Mouse (Mus musculus) stomach, embryonic 14.5 days (tissue): Measurements from ENCODE around the gene Dnajc7. TPM values are rescaled to one million over a fixed set of nuclear protein-coding genes. Genes with fewer than 3 reads are reported as not detected.

Source experiments
- ATAC-seq: fragments of 200-750 bp; cut with Nextera tagmentation; 2 replicates; pipeline ENCODE4 v1.8.0; 2017; ENCODE audit warnings: low read depth, moderate TSS enrichment; ENCODE audit not compliant: insufficient number of reproducible peaks, insufficient read depth, low FRiP score
- H3K27ac ChIP-seq: fragments of 300-500 bp; sonication (generic); 2 replicates; pipeline ENCODE4 v1.5.1; 2014; ENCODE audit warnings: mild to moderate bottlenecking, low read length, moderate library complexity, mixed read lengths
- H3K27me3 ChIP-seq: fragments of 300-500 bp; sonication (generic); 2 replicates; pipeline ENCODE4 v1.6.1; 2014; ENCODE audit warnings: low read length, control low read depth, mixed read lengths; ENCODE audit not compliant: control insufficient read depth, insufficient read depth
- H3K36me3 ChIP-seq: fragments of 300-500 bp; sonication (generic); 2 replicates; pipeline ENCODE4 v1.6.1; 2014; ENCODE audit warnings: mild to moderate bottlenecking, control low read depth, low read length, moderate library complexity, mixed read lengths; ENCODE audit not compliant: control insufficient read depth, insufficient read depth
- H3K4me1 ChIP-seq: fragments of 300-500 bp; sonication (generic); 2 replicates; pipeline ENCODE4 v1.6.1; 2014; ENCODE audit warnings: low read length, control low read depth, mixed read lengths; ENCODE audit not compliant: control insufficient read depth, insufficient read depth
- H3K4me2 ChIP-seq: fragments of 300-500 bp; sonication (generic); replicated peaks from 2 replicates; pipeline ENCODE4 v1.6.1; 2014; ENCODE audit warnings: low read depth, low read length, control low read depth
- H3K4me3 ChIP-seq: fragments of 300-500 bp; sonication (generic); 2 replicates; pipeline ENCODE4 v1.5.1; 2014; ENCODE audit warnings: low read depth, low read length, control low read depth
- H3K9ac ChIP-seq: fragments of 300-500 bp; sonication (generic); replicated peaks from 2 replicates; pipeline ENCODE4 v1.6.1; 2014; ENCODE audit warnings: low read depth, mild to moderate bottlenecking, control low read depth, low read length, moderate library complexity, mixed read lengths
- H3K9me3 ChIP-seq: fragments of 300-500 bp; sonication (generic); 2 replicates; pipeline ENCODE4 v1.6.1; 2016; ENCODE audit warnings: low read depth, low read length, control low read depth; ENCODE audit not compliant: control insufficient read depth
- WGBS: fragments of 180-500 bp; shearing (Covaris S2); extraction: QIAGEN DNeasy Blood & Tissue Kit; methylation state at CpG from one replicate; pipeline ENCODE4 v1.1.7; 2014; 5-methylcytosine and 5-hydroxymethylcytosine counted together
- polyA plus RNA-seq: library from polyadenylated mRNA; unstranded; fragments of >200 nt; fragmentation: Nextera tagmentation; extraction: Ambion mirVana; gene quantifications from 2 replicates; pipeline ENCODE4 v1.2.1, GENCODE M21; 2014

The Dnajc7 gene
- polyA plus RNA-seq, 1 experiment from 2014 or later: 95.4 TPM

DNA sequence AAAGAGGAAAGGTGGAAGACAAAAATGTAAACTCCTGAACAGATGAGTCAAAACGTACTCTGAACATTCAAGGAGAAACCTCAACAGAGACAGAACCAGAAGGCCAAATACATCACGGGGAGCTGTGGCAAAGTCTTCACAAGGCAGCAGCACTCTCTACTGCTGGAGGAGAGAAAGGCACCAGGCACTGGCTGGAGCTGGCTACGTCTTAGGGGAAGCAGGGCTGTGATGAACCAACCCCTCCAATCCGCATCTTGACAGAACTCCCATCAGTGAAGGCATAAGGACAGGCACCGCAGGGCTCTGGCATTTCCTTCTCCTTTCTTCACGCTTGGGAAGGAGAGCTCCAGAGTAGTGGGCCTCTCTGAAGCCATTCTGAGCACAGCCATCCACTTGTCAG is 8.3 kb downstream of the Dnajc7 start:
- Histone ChIP-seq H3K9me3 (no peaks in the 10 kb centered on the region), H3K36me3 (no peaks in the 10 kb centered on the region; the same call in 1 of the 2 replicates), H3K9ac (no peak overlapping the region), H3K27me3 (no peaks in the 10 kb centered on the region), H3K4me2 (no peak overlapping the region), H3K4me1 (no peaks in the 10 kb centered on the region), H3K27ac (no peak overlapping the region), H3K4me3 (no peak overlapping the region)
- no peak for ATAC-seq
- 81% methylated on average over 6 of the region's 6 CpGs for WGBS

DNA sequence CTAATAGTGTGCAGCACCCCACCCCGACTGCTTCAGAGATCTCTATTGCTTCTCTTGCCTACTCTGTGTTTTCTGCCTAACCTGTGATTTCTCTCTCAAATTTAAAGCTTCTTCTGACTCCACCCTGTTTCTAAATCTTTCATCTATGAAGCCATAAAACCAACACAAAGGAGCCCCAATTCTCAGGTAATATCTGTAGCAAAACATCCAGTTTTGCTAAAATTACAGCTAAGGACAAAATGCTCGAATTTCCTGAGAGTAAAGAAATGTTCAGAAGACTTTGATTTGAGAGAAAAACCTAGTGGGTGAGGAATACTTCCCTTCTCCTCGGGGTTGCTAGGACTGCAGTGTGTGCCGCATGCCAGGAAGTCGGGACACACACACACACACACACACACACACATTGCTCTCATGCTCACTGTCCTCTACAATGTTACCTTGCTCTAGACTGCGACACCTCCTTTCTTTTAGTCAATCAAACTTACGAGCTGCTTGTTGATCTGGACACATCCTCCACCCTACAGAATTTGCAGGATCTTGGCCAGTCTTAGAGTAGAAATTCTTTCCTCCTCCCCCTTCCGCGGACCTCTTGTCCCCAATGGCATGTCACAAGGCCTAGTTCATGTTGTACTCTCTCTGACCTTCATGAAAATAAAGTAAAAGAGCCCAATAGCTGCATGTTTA is 9.8 kb downstream of the Dnajc7 start:
- no peaks in the 10 kb centered on the region for H3K27me3 ChIP-seq
- H3K4me3 ChIP-seq: no peak overlapping the region
- no peaks in the 10 kb centered on the region for H3K4me1 ChIP-seq
- no peak for ATAC-seq
- WGBS: 76% methylated on average over 9 of the region's 9 CpGs
- H3K27ac ChIP-seq: no peak overlapping the region
- no peak overlapping the region for H3K4me2 ChIP-seq
- no peaks in the 10 kb centered on the region for H3K9me3 ChIP-seq
- H3K9ac ChIP-seq: no peak overlapping the region
- H3K36me3 ChIP-seq: no peaks in the 10 kb centered on the region; the same call in 1 of the 2 replicates

DNA sequence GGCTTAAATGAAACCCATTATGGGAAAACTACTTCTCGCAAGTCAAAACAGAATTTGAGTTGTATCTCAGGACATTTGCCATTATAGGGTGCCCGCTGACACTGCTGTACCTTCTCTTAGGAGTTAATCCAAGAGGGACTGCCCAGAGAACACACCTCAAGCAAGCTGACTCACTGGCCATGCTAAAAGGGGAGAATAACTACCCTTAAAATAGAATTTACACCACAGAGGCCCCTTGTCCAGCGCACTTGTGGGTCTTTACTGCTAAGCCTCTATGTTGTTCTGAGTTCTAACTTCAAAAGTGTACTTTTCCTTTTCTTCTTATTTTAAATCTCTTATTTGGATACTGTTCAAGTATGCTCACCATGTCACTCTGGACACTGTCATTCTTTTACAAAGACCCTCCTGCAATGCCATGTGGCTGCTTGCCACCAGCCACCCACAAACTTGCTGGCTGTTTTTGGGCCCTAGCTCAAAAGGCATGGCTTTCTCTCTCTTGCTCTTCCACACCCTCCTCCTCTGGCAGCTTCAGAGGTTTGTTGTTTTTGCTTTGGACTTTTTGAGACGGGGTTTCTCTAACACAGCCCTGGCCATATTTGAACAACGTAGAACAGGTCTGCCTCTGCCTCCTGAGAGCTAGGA is 10.5 kb downstream of the Dnajc7 start:
- Histone ChIP-seq H3K9me3 (no peaks in the 10 kb centered on the region), H3K4me2 (no peak overlapping the region), H3K4me1 (peaks cover under 1% of the 10 kb centered on the region; the same call in 1 of the 2 replicates), H3K36me3 (no peaks in the 10 kb centered on the region; the same call in 1 of the 2 replicates), H3K4me3 (no peak overlapping the region), H3K27ac (no peak overlapping the region), H3K9ac (no peak overlapping the region), H3K27me3 (no peaks in the 10 kb centered on the region)
- WGBS: 87% methylated on average over 5 of the region's 5 CpGs
- ATAC-seq: no peak

DNA sequence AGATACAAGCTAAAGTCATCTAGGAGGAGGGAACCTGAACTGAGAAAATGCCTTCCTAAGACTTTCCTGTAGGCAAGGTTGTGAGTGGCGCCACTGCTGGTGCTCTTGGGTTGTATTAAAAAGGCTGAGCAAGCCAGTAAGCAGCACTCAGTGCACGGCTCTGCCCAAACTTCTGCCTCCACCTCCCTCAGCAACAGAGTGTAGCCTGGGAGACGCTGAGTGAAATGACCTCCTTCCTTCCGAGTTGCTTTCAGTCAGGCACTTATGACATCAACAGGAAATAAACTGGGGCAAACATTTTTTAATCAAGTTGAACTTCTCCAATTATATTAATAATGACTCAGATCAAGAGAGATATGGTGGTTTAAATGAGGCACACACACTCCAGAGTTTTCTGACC is 11.2 kb downstream of the Dnajc7 start:
- Histone ChIP-seq H3K27ac (no peak overlapping the region), H3K36me3 (no peaks in the 10 kb centered on the region; the same call in 1 of the 2 replicates), H3K4me1 (peaks cover 3% of the 10 kb centered on the region; the same call in 1 of the 2 replicates), H3K27me3 (no peaks in the 10 kb centered on the region), H3K9me3 (no peaks in the 10 kb centered on the region), H3K4me2 (no peak overlapping the region), H3K4me3 (no peak overlapping the region), H3K9ac (no peak overlapping the region)
- no peak for ATAC-seq
- 64% methylated on average over 4 of the region's 4 CpGs for WGBS

DNA sequence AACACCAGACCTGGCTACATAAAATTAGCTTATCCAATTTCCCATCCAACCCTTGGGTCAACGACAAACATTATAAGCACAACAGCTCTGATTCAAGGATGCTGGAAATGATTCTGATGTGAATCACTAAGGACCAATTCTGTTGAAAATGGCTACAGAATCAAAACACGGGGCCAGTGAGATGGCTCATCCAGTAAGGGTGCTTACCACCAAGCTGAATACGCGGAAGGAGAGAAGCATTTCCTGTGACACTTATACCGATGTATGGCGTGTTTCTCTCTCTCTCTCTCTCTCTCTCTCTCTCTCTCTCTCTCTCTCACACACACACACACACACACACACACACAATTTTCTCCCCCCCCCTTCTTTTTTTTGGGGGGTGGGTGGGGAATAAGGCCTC is 12.8 kb downstream of the Dnajc7 start:
- Histone ChIP-seq H3K4me1 (peaks cover 3% of the 10 kb centered on the region; the same call in 1 of the 2 replicates), H3K36me3 (peaks cover 4% of the 10 kb centered on the region; the same call in 1 of the 2 replicates), H3K27ac (no peak overlapping the region), H3K4me2 (no peak overlapping the region), H3K27me3 (no peaks in the 10 kb centered on the region), H3K4me3 (no peak overlapping the region), H3K9ac (no peak overlapping the region), H3K9me3 (no peaks in the 10 kb centered on the region)
- no peak for ATAC-seq
- WGBS: 86% methylated on average over 6 of the region's 6 CpGs

DNA sequence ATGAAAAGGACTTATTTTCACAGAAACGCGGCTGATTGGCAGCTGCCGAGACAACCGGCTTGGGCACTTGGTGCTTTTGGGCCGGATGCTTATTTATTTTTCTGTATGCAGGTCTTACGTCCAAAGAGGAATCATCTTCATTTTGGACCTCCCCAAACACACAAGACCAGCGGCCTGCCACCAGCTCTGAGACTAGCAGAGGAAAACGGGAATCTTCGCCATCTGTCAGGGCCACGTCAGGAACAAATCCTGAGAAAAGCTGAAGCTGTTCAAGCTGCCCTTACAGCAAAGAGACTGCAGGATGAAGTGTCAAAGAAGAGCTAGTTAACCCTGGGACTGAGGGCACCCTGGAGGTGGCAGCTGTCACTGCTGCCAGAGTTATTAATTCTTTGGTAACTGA is 14.5 kb downstream of the Dnajc7 start:
- Histone ChIP-seq H3K27ac (no peak overlapping the region), H3K4me2 (no peak overlapping the region), H3K9ac (no peak overlapping the region), H3K4me3 (no peak overlapping the region), H3K36me3 (peaks cover 17% of the 10 kb centered on the region), H3K4me1 (peaks cover 3% of the 10 kb centered on the region; the same call in 1 of the 2 replicates), H3K9me3 (no peaks in the 10 kb centered on the region), H3K27me3 (no peaks in the 10 kb centered on the region)
- 89% methylated on average over 10 of the region's 10 CpGs for WGBS
- ATAC-seq: no peak

DNA sequence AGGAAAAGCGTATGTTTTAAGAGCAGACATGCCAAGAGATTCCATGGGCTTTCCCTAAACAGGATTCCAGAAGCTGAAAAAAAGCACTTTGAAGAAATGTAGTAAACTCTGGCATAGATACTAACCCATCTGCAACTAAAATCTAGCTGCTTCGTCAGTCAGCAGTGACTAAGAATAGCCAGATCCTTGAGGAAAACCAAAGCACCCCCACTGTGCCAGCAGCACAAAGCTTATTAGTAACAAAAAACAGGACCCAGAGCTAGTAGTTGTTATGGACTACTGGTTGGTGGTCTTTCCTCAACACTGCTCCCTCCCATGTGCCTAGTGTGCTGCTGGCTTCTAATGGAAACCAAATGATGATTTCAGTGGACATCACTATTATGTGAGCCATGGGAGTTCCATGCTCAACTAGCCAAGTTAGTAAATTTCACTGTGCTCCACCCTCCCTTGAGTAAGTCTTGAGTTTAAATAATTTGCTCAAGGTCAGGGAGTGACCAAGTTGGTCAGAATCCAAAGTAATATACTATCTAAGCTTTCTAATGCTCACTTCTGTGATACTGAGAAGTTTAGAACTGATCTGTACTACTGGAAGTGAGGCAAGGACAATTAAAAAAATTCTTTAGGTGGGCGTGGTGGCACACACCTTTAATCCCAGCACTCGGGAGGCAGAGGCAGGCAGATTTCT is 15.5 kb downstream of the Dnajc7 start:
- Histone ChIP-seq H3K27ac (no peak overlapping the region), H3K4me3 (no peak overlapping the region), H3K4me2 (no peak overlapping the region), H3K9ac (no peak overlapping the region), H3K36me3 (peaks cover 27% of the 10 kb centered on the region), H3K9me3 (no peaks in the 10 kb centered on the region), H3K4me1 (peaks cover 3% of the 10 kb centered on the region; the same call in 1 of the 2 replicates), H3K27me3 (no peaks in the 10 kb centered on the region)
- WGBS: 74% methylated on average over 4 of the region's 4 CpGs
- ATAC-seq: no peak

DNA sequence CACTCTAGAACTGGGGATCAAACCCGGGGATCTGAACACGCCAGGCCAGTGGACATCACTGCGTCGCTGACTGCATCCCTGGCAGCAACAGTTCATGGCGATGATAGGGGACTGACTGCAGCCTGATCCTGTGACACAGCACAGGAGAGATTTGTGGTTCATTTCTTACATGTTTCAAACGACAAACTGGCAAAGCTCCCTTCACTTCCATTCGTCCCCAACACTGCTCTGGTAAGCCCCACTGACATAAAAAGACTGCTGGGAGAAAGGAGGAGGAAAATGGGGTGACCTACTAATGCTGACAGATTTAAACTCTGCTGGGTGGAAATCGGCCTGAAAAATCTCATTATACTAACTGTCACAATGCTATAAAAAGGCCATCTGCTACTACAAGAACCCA is 16.2 kb downstream of the Dnajc7 start:
- no peaks in the 10 kb centered on the region for H3K9me3 ChIP-seq
- no peak overlapping the region for H3K4me2 ChIP-seq
- no peak overlapping the region for H3K4me3 ChIP-seq
- no peak for ATAC-seq
- 81% methylated on average over 8 of the region's 8 CpGs for WGBS
- H3K27ac ChIP-seq: no peak overlapping the region
- H3K36me3 ChIP-seq: peaks cover 34% of the 10 kb centered on the region
- peaks cover 3% of the 10 kb centered on the region; the same call in 1 of the 2 replicates for H3K4me1 ChIP-seq
- H3K27me3 ChIP-seq: no peaks in the 10 kb centered on the region
- H3K9ac ChIP-seq: no peak overlapping the region
